Mouse (Mus musculus) hindbrain, embryonic 13.5 days (tissue): Measurements from ENCODE around the gene Gse1. TPM values are rescaled to one million over a fixed set of nuclear protein-coding genes. Genes with fewer than 3 reads are reported as not detected.
A peak's percentile ranks its signal among the peaks of the same experiment; 100 is the strongest.

Experiments used
- ATAC-seq: fragments of 200-750 bp; cut with Nextera tagmentation; 2 replicates; pipeline ENCODE4 v1.8.0; 2017; ENCODE audit warnings: moderate TSS enrichment; ENCODE audit not compliant: low FRiP score
- H3K27ac ChIP-seq: fragments of 300-500 bp; sonication (generic); 2 replicates; pipeline ENCODE4 v1.5.1; 2015; ENCODE audit warnings: inconsistent platforms, mild to moderate bottlenecking, moderate library complexity
- H3K27me3 ChIP-seq: fragments of 300-500 bp; sonication (generic); 2 replicates; pipeline ENCODE4 v1.6.1; 2015; ENCODE audit warnings: mild to moderate bottlenecking, inconsistent platforms
- H3K36me3 ChIP-seq: fragments of 300-500 bp; sonication (generic); 2 replicates; pipeline ENCODE4 v1.6.1; 2015; ENCODE audit warnings: mild to moderate bottlenecking, inconsistent platforms
- H3K4me1 ChIP-seq: fragments of 300-500 bp; sonication (generic); replicated peaks from 2 replicates; pipeline ENCODE4 v1.6.1; 2015; ENCODE audit warnings: inconsistent platforms
- H3K4me2 ChIP-seq: fragments of 300-500 bp; sonication (generic); 2 replicates; pipeline ENCODE4 v1.6.1; 2015; ENCODE audit warnings: inconsistent platforms, mild to moderate bottlenecking, moderate library complexity
- H3K4me3 ChIP-seq: fragments of 300-500 bp; sonication (generic); 2 replicates; pipeline ENCODE4 v1.5.1; 2015; ENCODE audit warnings: mild to moderate bottlenecking, inconsistent platforms
- H3K9ac ChIP-seq: fragments of 300-500 bp; sonication (generic); 2 replicates; pipeline ENCODE4 v1.6.1; 2015; ENCODE audit warnings: mild to moderate bottlenecking, inconsistent platforms
- H3K9me3 ChIP-seq: fragments of 300-500 bp; sonication (generic); 2 replicates; pipeline ENCODE4 v1.6.1; 2016; ENCODE audit warnings: inconsistent platforms
- WGBS: fragments of 180-500 bp; shearing (Covaris S2); methylation state at CpG from one replicate; pipeline ENCODE4 v1.1.7; 2015; 5-methylcytosine and 5-hydroxymethylcytosine counted together
- polyA plus RNA-seq: library from polyadenylated mRNA; unstranded; fragments of >200 nt; fragmentation: Nextera tagmentation; extraction: Ambion mirVana; gene quantifications from 2 replicates; pipeline ENCODE4 v1.2.1, GENCODE M21; 2015

Gse1 gene
- polyA plus RNA-seq, 1 experiment from 2014 or later: 22.1 TPM

DNA sequence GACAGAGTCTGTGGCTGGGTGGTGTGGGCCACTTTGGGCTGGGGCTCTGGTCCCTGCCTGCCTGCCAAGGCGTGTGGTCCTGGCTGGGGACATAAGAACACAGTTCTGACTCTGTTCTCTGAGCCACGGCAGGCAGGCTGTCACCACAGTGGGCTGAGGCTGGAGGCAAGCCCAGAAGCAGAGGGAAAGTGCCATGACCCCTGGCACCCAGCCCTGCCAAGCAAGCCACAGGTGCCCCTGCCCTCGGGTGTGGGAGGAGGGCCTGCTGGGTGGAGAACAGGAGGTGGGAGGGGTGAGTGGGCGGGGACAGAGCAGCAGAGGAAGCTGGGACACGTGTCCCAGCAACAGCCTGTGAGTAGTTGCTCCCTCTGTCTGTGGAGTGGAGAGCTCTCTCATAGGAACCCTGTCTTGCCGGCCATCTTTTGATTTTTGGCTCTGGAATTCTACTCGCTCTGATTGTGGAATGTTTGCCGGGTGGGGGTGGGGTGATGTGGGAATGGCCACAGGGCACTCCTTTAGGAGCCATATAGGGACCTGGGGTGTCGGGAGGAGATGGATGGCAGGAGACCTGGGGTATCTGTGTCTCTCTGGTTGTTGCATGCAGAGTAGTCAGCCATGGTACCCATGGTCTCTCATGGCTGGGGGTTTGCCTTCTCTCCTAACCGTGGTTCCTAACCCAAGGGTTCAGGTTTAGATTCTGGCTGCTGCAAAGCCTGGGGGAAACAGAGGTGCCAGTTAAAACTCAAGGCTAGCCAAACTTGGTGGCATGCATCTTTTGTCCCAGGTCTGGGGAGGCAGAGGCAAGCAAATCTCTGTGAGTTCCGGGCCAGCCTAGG lies 140.8 kb downstream of the Gse1 start:
- Histone ChIP-seq H3K4me2 (no peak overlapping the region), H3K4me3 (no peak overlapping the region), H3K27me3 (0 out of 2 replicates have a peak, but pooled peaks cover 5% of the 10 kb centered on the region), H3K4me1 (peaks cover 60% of the 10 kb centered on the region), H3K27ac (peak overlapping the region; percentile 55), H3K9me3 (no peaks in the 10 kb centered on the region), H3K9ac (no peak overlapping the region), H3K36me3 (no peaks in the 10 kb centered on the region)
- 26% methylated on average over 11 of the region's 11 CpGs for WGBS
- peak; percentile 66 for ATAC-seq

DNA sequence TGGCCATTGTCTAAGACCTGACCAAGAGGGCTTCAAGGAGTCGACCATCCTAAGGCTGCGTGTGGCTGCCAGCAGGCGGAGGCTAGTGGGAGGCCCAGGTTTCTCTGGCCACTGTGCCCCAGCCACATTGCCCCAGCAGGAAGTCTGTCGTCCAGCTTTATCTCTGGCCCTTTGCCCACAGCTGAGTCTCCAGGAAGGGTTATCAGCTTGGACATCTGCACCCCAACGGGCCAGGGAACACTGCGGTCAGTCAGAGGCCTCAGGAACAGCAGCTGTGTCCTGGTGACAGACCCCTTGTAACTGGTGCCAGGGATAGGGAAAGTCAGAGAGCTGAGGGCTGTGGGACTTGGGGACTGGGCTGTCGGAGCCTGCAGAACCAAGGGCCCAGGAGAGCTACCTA lies 141.7 kb downstream of the Gse1 start:
- H3K9me3 ChIP-seq: no peaks in the 10 kb centered on the region
- peaks cover 64% of the 10 kb centered on the region for H3K4me1 ChIP-seq
- H3K9ac ChIP-seq: no peak overlapping the region
- no peak overlapping the region for H3K4me3 ChIP-seq
- no peaks in the 10 kb centered on the region for H3K36me3 ChIP-seq
- 0 out of 2 replicates have a peak, but pooled peaks cover 5% of the 10 kb centered on the region for H3K27me3 ChIP-seq
- H3K27ac ChIP-seq: no peak overlapping the region
- ATAC-seq: no peak
- H3K4me2 ChIP-seq: no peak overlapping the region
- WGBS: 54% methylated on average over 7 of the region's 7 CpGs

DNA sequence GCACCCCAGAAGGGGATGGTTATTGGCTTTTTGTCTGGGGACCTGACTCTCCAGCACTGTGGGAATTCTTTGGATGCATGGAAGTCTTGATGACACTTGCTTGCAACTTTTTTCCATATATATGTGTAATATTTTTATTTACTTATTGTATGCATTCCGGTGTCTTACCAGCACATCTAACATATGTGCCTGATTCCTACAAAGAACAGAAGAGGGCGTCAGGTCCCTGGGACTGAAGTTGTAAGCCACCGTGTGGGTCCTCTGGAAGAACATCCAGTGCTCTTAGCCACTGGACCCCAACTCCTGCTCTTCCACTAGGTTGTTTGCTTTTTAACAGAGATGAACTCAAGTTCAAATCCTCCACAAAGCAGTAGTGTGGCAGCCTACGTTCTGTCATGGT lies 142.2 kb downstream of the Gse1 start:
- ATAC-seq: no peak
- Histone ChIP-seq H3K9ac (no peak overlapping the region), H3K27me3 (0 out of 2 replicates have a peak, but pooled peaks cover 5% of the 10 kb centered on the region), H3K4me2 (no peak overlapping the region), H3K4me3 (no peak overlapping the region), H3K9me3 (no peaks in the 10 kb centered on the region), H3K4me1 (peaks cover 69% of the 10 kb centered on the region), H3K36me3 (no peaks in the 10 kb centered on the region), H3K27ac (no peak overlapping the region)
- 62% methylated on average over 4 of the region's 4 CpGs for WGBS

DNA sequence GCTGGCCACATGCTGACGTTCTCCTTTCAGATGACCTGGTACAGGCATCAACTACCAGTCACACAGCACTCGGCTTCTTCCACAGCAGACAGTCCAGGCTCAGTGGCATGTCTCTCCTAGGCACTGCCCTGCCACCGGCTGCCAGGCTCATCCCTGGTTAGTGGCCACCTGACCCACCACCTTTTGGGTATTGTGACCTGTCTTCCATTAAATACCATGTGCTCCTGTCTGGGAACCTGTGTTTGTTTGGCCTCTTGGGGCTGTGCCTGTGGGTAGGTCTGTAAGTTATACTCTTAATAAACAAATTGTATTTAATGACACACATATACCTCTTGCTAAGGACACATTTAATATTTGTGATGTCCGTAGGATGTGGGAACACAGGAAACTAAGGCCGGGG lies 142.9 kb downstream of the Gse1 start:
- WGBS: 74% methylated on average over 5 of the region's 5 CpGs
- H3K9ac ChIP-seq: no peak overlapping the region

DNA sequence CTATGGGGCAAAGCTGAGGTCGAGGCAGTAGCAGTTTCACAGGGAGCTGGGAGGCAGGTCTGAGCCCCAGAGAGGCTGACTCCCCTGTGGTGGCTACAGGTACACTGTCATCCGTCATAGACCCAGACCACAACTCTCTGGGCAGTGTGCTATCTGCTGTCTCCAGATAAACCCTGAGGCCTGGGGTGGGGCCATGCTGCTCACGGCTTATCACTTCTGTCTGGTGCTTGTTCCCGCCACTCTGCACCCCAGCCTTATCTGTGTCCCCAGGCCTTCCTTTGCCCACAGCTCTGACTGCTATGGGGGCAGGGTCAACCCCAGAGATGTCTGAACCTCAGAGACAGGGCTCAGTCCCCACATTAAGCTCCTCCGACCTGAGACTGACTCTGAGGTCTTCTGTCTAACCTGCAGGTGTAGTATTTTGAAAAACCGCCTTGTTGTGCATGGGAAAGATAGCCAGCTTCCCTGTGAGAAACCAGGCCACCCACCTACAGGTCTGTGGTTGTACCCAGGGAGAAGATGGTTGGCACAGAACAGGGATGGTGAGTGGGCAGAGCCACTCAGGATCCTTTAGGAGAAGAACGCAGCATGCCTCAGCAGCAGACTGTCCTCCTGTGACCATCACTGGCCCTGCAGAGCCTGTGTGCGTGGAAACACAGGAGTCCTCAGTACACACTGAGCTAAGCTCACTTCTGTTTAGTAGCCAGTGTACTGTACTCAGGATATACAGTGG lies 143.6 kb downstream of the Gse1 start:
- H3K9me3 ChIP-seq: no peaks in the 10 kb centered on the region
- WGBS: 71% methylated on average over 8 of the region's 8 CpGs
- no peak for ATAC-seq
- no peak overlapping the region for H3K4me2 ChIP-seq
- no peak overlapping the region for H3K4me3 ChIP-seq
- H3K9ac ChIP-seq: no peak overlapping the region; the same call in 1 of the 2 replicates
- no peaks in the 10 kb centered on the region for H3K27me3 ChIP-seq
- no peaks in the 10 kb centered on the region for H3K36me3 ChIP-seq
- peaks cover 83% of the 10 kb centered on the region for H3K4me1 ChIP-seq
- H3K27ac ChIP-seq: 0 out of 2 replicates have a peak overlapping the region, but pooled peaks have one; percentile 23

More for the DNA sequence above, 142.9 kb downstream of the Gse1 start:
- Histone ChIP-seq H3K4me1 (peaks cover 76% of the 10 kb centered on the region), H3K27ac (no peak overlapping the region), H3K4me3 (no peak overlapping the region), H3K36me3 (no peaks in the 10 kb centered on the region), H3K27me3 (0 out of 2 replicates have a peak, but pooled peaks cover 3% of the 10 kb centered on the region), H3K4me2 (no peak overlapping the region), H3K9me3 (no peaks in the 10 kb centered on the region)
- no peak for ATAC-seq

DNA sequence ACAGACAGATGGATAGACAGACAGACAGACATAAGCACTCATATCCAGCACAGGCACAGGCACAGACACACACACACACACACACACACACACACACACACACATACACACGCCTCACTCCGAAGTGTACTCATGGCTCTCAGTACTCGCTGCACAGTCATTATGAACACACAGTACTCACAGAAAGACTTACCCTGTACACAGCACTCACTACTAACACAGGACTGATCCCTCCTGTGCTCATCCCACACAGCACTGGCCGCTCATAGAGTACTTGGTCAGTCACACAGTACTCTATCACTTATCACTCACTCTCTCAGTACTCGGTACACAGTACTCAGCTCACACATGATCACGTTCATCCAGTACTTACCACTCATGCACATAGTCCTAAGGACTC lies 144.4 kb downstream of the Gse1 start:
- peaks cover 86% of the 10 kb centered on the region for H3K4me1 ChIP-seq
- H3K4me3 ChIP-seq: no peak overlapping the region
- H3K36me3 ChIP-seq: no peaks in the 10 kb centered on the region
- no peak overlapping the region for H3K27ac ChIP-seq
- no peaks in the 10 kb centered on the region for H3K9me3 ChIP-seq
- H3K27me3 ChIP-seq: no peaks in the 10 kb centered on the region
- H3K9ac ChIP-seq: no peak overlapping the region
- WGBS: 91% methylated on average over 6 of the region's 6 CpGs
- no peak overlapping the region for H3K4me2 ChIP-seq
- no peak for ATAC-seq

DNA sequence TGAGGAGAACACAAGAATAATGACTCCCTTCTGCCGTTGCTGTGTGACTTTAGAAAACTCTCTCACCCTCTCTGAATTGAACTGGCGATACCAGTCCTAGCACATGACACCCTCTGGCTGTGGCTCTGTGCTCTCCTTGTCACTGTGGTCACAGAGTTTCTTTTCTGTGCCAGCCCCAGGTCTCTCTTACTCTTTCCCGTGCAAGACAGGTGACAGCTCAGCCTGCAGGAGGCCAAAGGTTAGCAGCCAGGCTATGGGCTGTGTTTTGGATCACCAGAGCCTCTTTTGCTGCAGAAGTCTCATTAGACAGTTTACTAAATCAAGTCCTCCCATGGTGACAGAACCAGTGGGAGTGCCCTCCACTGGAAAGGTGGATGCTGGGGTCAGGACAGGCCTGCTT lies 145.4 kb downstream of the Gse1 start:
- no peak for ATAC-seq
- WGBS: 82% methylated on average over 3 of the region's 3 CpGs
- H3K36me3 ChIP-seq: no peaks in the 10 kb centered on the region
- H3K9me3 ChIP-seq: no peaks in the 10 kb centered on the region
- peak overlapping the region; percentile 9; the same call in 1 of the 2 replicates for H3K9ac ChIP-seq
- no peaks in the 10 kb centered on the region for H3K27me3 ChIP-seq
- peaks cover 89% of the 10 kb centered on the region for H3K4me1 ChIP-seq
- H3K4me3 ChIP-seq: no peak overlapping the region
- peak overlapping the region; percentile 79 for H3K27ac ChIP-seq
- H3K4me2 ChIP-seq: no peak overlapping the region

DNA sequence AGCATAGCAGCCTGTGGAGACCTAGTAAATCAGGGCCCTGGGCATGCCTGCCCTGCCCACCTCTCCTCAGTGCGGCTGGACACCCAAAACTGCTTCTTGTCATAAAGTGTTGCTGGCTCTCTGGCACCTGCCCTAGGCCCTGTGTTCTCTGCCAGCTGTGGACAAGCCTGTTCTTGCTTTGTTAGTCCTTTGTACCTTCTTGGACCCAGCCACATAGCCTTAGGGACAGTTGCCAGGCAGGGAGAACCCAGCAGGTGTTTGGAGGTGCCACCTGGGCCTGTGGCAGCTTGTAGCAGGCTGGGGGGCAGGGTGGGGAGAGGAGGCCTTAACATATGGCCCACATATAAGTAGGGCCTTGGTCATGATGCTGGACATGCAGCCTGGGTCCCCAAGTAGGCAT lies 145.8 kb downstream of the Gse1 start:
- Histone ChIP-seq H3K9ac (peak overlapping the region; percentile 9), H3K9me3 (no peaks in the 10 kb centered on the region), H3K36me3 (no peaks in the 10 kb centered on the region), H3K27me3 (no peaks in the 10 kb centered on the region), H3K27ac (peak overlapping the region; percentile 79), H3K4me1 (peaks cover 89% of the 10 kb centered on the region), H3K4me3 (no peak overlapping the region), H3K4me2 (no peak overlapping the region)
- 47% methylated on average over 1 of the region's 1 CpGs for WGBS
- ATAC-seq: no peak

DNA sequence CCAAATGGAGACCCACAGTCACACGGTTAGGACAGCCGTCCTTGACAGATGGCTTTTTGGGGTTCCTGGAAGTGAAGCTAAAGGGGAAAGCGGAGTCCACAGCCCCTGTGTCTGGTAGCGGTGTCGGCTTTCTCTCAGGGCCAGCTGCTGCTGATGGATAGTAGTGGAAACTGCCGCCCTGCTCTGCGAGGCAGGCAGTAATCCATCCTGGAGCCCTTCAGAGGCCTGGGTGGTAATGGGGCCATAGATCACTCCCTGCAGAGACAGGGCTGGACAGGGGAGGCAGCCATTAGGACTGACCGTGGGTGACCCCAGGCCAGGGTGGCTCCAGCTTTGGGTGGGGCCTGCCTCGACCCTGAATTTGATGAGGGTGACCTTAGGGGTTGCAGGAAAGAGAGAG lies 146.3 kb downstream of the Gse1 start:
- Histone ChIP-seq H3K27me3 (no peaks in the 10 kb centered on the region), H3K4me3 (no peak overlapping the region), H3K9ac (peak overlapping the region; percentile 9; the same call in 1 of the 2 replicates), H3K4me1 (peaks cover 90% of the 10 kb centered on the region), H3K36me3 (no peaks in the 10 kb centered on the region), H3K4me2 (no peak overlapping the region), H3K27ac (peak overlapping the region; percentile 79), H3K9me3 (no peaks in the 10 kb centered on the region)
- peak; percentile 18; the same call in 1 of the 2 replicates for ATAC-seq
- 23% methylated on average over 9 of the region's 9 CpGs for WGBS

DNA sequence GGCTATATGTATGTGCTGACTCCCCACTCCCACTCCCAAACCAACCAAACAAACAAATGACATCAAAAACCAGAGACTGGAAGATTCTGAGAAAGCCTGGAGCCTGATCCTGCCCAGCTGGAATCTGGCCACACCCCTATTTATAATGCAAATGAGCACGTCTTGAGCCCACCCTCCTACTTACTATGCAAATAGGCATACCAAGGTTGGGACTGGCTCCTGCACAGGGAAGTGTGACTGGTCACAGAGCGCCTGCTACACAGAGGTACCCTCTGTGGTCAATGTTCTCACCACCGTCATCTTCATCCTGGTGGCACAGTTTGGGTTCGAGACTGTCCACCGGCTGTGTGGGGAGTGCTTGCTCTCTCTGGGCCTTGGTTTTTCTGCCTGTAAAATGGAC lies 146.9 kb downstream of the Gse1 start:
- Histone ChIP-seq H3K27me3 (no peaks in the 10 kb centered on the region), H3K4me3 (no peak overlapping the region), H3K27ac (peak overlapping the region; percentile 79), H3K4me2 (no peak overlapping the region), H3K36me3 (no peaks in the 10 kb centered on the region), H3K9ac (no peak overlapping the region), H3K9me3 (no peaks in the 10 kb centered on the region), H3K4me1 (peaks cover 88% of the 10 kb centered on the region)
- WGBS: 25% methylated on average over 5 of the region's 5 CpGs
- ATAC-seq: peak; percentile 23; the same call in 1 of the 2 replicates

DNA sequence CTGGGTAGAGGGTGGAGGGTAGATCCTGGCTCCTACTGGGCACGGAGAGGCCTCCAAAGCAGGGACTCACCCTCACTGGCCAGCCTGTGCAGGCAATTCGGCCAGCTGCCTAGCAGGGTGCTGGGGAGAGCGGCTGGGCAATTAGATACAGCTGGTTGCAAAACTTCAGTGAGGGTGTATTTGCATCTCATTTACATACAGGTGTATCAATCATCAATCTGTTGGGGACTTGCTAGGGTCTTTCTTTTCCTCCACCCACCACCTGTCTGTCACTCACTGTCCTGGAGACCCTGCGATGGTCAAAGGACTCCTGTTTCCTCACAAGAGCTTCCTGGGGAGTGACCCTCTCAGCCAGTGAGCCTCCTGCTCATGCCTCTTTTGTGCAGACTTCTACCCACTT lies 148.0 kb downstream of the Gse1 start:
- Histone ChIP-seq H3K27ac (peak overlapping the region; percentile 79), H3K9ac (0 out of 2 replicates have a peak overlapping the region, but pooled peaks have one; percentile 25)
- 14% methylated on average over 4 of the region's 4 CpGs for WGBS

More for the DNA sequence above, 148.0 kb downstream of the Gse1 start:
- no peak overlapping the region for H3K4me2 ChIP-seq
- H3K36me3 ChIP-seq: no peaks in the 10 kb centered on the region
- H3K27me3 ChIP-seq: no peaks in the 10 kb centered on the region
- no peak; the same call in 1 of the 2 replicates for ATAC-seq
- no peak overlapping the region for H3K4me3 ChIP-seq
- H3K4me1 ChIP-seq: peaks cover 94% of the 10 kb centered on the region
- no peaks in the 10 kb centered on the region for H3K9me3 ChIP-seq
